Mouse (Mus musculus) kidney, adult 9 months (tissue): ENCODE data around the gene Adam21.
"Not testable (repeated sequence)": the region's sequence is repeated elsewhere in the genome, so short reads cannot be mapped to it uniquely, and the experiment has no call there.

Experiments used
- DNase-seq: peaks from one replicate; pipeline ENCODE4 v3.0.0; 2022

Gene Adam21

DNA sequence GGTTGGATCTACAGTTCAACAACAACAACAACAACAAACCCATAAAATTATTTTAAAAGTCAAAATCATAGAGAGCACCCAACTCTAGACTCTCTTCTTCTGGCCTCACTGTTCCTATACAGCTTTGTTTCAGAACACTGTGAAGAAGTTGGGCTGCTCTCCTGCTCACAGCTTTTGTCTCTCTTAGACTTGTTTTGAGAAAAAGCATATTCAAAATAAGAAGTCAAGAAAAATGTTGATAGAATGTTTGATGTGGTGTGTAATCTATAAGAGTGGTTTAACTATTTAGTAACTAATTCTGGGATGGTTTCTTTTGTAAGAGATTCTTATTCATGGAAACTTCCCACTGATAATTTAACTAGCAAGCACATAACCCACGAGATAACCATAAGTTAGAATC, at the start of gene Adam21:
Adam21 (minus strand) TSS at position 101 of the 400 bp plus-strand sequence.
- no peak for DNase-seq

GRCm38 (mm10) chr12:81616980-81617379, 48.7 kb upstream of the Adam21 start:
- no peak for DNase-seq

- DNase-seq = no peak
These were observed 47.5 kb upstream of the Adam21 start for GRCm38 (mm10) chr12:81615807-81616206.

DNA sequence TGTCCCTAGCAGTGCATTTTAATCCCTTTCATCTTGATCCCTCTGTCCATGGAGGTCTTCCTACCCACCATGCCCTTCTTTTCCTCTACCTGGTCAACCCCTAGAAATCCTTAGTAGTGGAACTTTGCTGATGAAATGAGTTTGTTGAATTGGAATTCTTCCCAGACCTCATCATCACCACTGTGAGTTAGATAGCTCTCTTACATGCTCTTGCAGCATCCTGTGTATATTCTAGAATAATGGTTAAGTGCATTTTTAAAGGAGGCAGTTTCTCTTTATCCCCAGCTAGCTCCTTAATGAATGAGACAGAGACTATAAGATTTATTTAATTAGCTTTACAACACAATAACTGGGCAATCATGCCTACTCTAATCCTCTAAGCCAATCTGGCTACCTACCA, 41.2 kb upstream of the Adam21 start:
- no peak for DNase-seq

DNA sequence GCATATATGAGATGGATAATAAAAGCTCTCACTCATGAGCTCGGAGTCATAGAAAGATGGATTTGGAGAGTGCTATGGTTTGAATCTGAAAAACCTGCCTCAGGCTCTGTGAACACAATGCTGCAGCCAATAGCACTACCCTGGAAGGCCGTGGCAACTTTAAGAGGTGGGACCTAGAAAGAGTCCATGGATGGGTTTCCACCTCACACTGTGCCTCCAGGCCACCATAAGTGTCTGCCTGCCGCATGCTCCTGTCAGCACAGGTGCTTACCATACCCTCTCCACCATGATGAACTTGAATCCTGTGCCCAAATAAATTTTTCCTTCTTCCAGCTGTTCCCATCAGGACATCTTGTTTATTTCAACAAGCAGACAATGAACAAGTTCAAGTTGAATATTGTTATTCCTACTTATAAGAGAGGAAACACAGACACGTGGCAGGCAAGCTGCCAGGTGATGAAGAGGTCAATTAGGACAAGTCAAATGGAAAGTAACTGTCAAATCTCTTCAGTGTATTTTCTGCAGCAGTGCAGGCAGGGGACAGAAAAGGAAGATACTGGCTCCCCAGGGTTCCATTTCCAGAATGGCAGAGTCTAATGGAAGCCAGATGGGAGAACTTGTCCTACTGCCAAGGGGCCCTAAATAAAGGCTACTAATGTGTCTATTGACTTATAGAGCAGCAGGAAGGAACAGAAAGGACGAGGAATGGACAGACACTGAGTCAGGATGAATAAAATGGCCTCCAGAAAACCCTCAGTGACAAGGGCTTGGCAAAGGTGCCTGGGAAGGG, 36.9 kb upstream of the Adam21 start:
- DNase-seq = no peak

- no peak for DNase-seq
These were observed 28.4 kb upstream of the Adam21 start for GRCm38 (mm10) chr12:81596547-81597262.

DNA sequence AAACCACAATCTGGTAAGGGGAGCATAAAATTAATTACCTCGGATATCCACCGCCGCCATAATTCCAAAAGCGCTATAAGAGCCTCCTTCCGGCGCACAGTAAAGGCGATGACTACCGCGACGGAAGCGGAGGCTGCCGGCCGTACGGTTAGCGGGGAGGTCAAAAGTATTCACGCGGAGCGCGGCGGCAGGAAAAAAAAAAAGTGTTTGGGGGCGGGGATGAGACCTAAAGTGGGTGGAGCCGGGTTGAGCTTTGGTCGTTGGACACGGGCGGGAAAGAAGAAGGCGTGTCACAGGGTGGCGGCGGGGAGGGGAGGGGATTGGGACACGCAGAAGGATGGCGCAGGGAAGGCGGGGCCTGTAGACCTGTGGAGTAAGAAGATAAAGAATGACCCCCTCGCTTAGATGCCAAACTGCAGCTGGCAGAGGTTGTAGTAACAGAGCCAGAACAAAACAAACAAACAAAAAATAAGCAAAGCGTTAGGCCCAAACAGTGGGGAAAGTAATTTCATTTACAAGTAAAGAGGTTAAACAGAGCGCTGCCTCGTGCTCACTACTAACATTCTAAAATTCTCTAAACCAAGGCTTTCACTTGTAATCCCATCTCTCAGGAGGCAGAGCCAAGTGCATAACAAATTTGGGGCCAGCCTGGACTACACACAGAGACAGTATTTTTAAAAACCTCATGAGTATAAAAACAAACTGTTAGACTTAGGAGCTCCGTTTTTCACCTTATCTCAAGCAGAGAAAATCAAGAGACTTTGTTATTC, 26.8 kb upstream of the Adam21 start, which contains the start of gene Med6:
Med6 (minus strand) TSS at position 107 of the 770 bp plus-strand sequence.
- peak; percentile 95 for DNase-seq

DNA sequence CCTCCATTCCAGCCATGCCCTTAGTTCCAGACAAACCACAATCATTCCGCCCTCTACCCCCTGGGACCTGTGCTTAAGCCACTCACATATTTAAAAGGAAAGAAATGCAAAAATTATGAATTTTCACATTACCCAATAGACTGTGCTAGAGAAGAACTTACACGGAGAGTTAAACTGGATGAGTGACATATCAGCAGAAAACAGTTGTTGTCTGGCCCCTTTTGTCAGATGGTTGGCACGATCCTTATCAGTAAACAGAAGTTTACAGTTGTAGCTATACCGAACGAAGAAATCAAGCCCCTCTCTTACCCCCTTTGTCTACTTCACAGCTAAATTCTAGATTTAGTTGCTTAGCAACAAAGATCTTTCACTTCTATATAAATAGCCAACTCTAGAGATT, 343 bp downstream of the Adam21 start:
- DNase-seq = no peak

DNA sequence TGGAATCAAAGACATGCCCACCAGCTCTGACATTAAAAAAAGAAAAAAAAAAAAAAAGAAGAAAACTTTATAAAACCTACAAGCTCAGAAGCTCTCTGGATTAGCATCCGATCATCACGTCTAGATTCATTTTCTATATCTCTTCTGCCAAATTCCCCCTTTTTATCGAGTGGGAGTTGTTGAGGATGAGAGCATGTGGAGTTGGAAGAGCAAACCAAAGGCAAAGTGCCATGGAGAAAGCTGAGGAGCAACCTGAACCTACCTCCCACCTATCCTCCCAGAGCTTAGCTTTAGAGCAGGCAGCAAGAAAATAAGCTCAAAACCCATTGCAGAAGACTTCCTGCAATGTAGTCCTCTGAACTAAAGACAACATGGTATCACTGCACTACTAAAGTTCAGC, 4.1 kb downstream of the Adam21 start:
- DNase-seq = no peak

- no peak for DNase-seq
These were observed 19.0 kb downstream of the Adam21 start for GRCm38 (mm10) chr12:81549286-81549685.

DNA sequence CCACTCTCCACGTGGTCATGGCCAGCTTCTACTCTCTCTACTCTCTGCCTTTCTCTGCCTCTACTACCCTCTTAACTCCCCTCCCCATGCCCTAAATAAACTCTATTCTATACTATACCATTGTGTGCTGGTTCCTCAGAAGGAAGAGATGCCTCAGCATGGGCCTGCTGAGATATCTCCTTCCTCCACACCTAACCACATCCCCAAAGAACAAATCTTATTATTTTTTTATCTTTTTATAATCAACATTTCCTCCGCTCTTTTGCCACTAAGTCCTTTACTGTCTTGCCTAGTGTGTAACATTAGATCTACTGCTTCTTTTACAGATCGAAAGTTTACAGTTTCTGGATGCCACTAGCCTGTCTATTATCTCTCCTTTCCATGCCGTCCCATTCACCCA, 21.1 kb downstream of the Adam21 start:
- no peak for DNase-seq

GRCm38 (mm10) chr12:81533029-81533419, 35.2 kb downstream of the Adam21 start:
- DNase-seq = no peak

GRCm38 (mm10) chr12:81532316-81533028, 35.8 kb downstream of the Adam21 start, which contains the start of the genes Gm20498 and Synj2bp:
Gene Gm20498 (minus strand): TSS chr12:81532905.
Gene Synj2bp (minus strand): TSS chr12:81532911.
- DNase-seq = peak; percentile 91

GRCm38 (mm10) chr12:81530587-81530986, 37.7 kb downstream of the Adam21 start:
- DNase-seq = not testable (repeated sequence)
